Mouse (Mus musculus) limb, embryonic 14.5 days (tissue): Measurements from ENCODE around the gene Sirt2. TPM values are rescaled to one million over a fixed set of nuclear protein-coding genes. Genes with fewer than 3 reads are reported as not detected.

Experiments used
- ATAC-seq: fragments of 200-750 bp; cut with Nextera tagmentation; 2 replicates; pipeline ENCODE4 v1.8.0; 2017; ENCODE audit warnings: low read depth, moderate number of reproducible peaks, moderate TSS enrichment; ENCODE audit not compliant: low FRiP score
- DNase-seq: peaks from one replicate; pipeline ENCODE4 v3.0.0-alpha.2; 2015; ENCODE audit warnings: low spot score
- H3K27ac ChIP-seq: fragments of 300-500 bp; sonication (generic); replicated peaks from 2 replicates; pipeline ENCODE4 v1.5.1; 2014; ENCODE audit warnings: low read depth, mild to moderate bottlenecking, low read length, moderate library complexity, mixed read lengths
- H3K27me3 ChIP-seq: fragments of 300-500 bp; sonication (generic); 2 replicates; pipeline ENCODE4 v1.6.1; 2014; ENCODE audit warnings: low read length, mixed read lengths; ENCODE audit not compliant: control insufficient read depth, insufficient read depth
- H3K36me3 ChIP-seq: fragments of 300-500 bp; sonication (generic); 2 replicates; pipeline ENCODE4 v1.6.1; 2014; ENCODE audit warnings: mild to moderate bottlenecking, low read length, moderate library complexity, mixed read lengths; ENCODE audit not compliant: control insufficient read depth, insufficient read depth
- H3K4me1 ChIP-seq: fragments of 300-500 bp; sonication (generic); 2 replicates; pipeline ENCODE4 v1.6.1; 2014; ENCODE audit warnings: antibody characterized with exemption, low read length, mixed read lengths; ENCODE audit not compliant: control insufficient read depth, insufficient read depth
- H3K4me2 ChIP-seq: fragments of 300-500 bp; sonication (generic); replicated peaks from 2 replicates; pipeline ENCODE4 v1.6.1; 2014; ENCODE audit warnings: low read depth, mild to moderate bottlenecking, low read length, moderate library complexity; ENCODE audit not compliant: severe bottlenecking
- H3K4me3 ChIP-seq: fragments of 300-500 bp; sonication (generic); replicated peaks from 2 replicates; pipeline ENCODE4 v1.5.1; 2014; ENCODE audit warnings: low read length
- H3K9ac ChIP-seq: fragments of 300-500 bp; sonication (generic); 2 replicates; pipeline ENCODE4 v1.6.1; 2014; ENCODE audit warnings: mild to moderate bottlenecking, low read depth, low read length, moderate library complexity; ENCODE audit not compliant: severe bottlenecking
- H3K9me3 ChIP-seq: fragments of 300-500 bp; sonication (generic); 2 replicates; pipeline ENCODE4 v1.6.1; 2016; ENCODE audit warnings: low read length; ENCODE audit not compliant: control insufficient read depth
- POLR2A ChIP-seq: fragments of 200-500 bp; IDR thresholded peaks from 2 replicates; pipeline ENCODE4 v1.8.0; 2012; ENCODE audit warnings: inconsistent platforms, mild to moderate bottlenecking, moderate library complexity, borderline replicate concordance; ENCODE audit not compliant: insufficient read depth, insufficient read length; ENCODE audit errors: extremely low read depth
- WGBS: fragments of 180-500 bp; shearing (Covaris S2); extraction: QIAGEN DNeasy Blood & Tissue Kit; methylation state at CpG from one replicate; pipeline ENCODE4 v1.1.7; 2014; 5-methylcytosine and 5-hydroxymethylcytosine counted together
- polyA plus RNA-seq, 2 experiments: library from polyadenylated mRNA; depleted of rRNA in 1 of 2; stranded (reverse) in 1 of 2; unstranded in 1 of 2; fragments of >200 nt; fragmentation: Nextera tagmentation in 1 of 2; extraction: Ambion mirVana in 1 of 2; gene quantifications; 2 replicates each; pipeline versions ENCODE4 v1.2.1 to v1.2.3; 2012 to 2014

Gene Sirt2
- polyA plus RNA-seq, 2 experiments: 73.7 to 107 TPM

- no peaks in the 10 kb centered on the region for H3K36me3 ChIP-seq
- WGBS: 15% methylated on average over 10 of the region's 10 CpGs
- H3K9me3 ChIP-seq: 0 out of 2 replicates have a peak, but pooled peaks cover 3% of the 10 kb centered on the region
- ATAC-seq (peak; percentile 42; the same call in 1 of the 2 replicates), DNase-seq (peak; percentile 72)
- H3K4me2 ChIP-seq: peak overlapping the region; percentile 28; the same call in 1 of the 2 replicates
- H3K4me1 ChIP-seq: peaks cover 24% of the 10 kb centered on the region
- TF ChIP-seq POLR2A: no peak
- H3K4me3 ChIP-seq: no peak overlapping the region
- no peaks in the 10 kb centered on the region for H3K27me3 ChIP-seq
- no peak overlapping the region for H3K9ac ChIP-seq
- peak overlapping the region; percentile 90 for H3K27ac ChIP-seq
These were observed 35.6 kb downstream of the Sirt2 start for GRCm38 (mm10) chr7:28801901-28802670.

GRCm38 (mm10) chr7:28802846-28803588 is 36.5 kb downstream of the Sirt2 start:
- Histone ChIP-seq H3K9ac (0 out of 2 replicates have a peak overlapping the region, but pooled peaks have one; percentile 3), H3K9me3 (0 out of 2 replicates have a peak, but pooled peaks cover 3% of the 10 kb centered on the region), H3K4me1 (peaks cover 29% of the 10 kb centered on the region), H3K4me2 (peak overlapping the region; percentile 28; the same call in 1 of the 2 replicates), H3K27ac (peak overlapping the region; percentile 90), H3K27me3 (no peaks in the 10 kb centered on the region), H3K4me3 (no peak overlapping the region), H3K36me3 (no peaks in the 10 kb centered on the region)
- TF ChIP-seq POLR2A: no peak
- DNase-seq (peak; percentile 57), ATAC-seq (peak; percentile 61; the same call in 1 of the 2 replicates)
- 10% methylated on average over 10 of the region's 10 CpGs for WGBS

GRCm38 (mm10) chr7:28803756-28804155 is 37.2 kb downstream of the Sirt2 start:
- ATAC-seq: no peak
- peaks cover 32% of the 10 kb centered on the region for H3K4me1 ChIP-seq
- peak overlapping the region; percentile 90; the same call in 1 of the 2 replicates for H3K27ac ChIP-seq
- 38% methylated on average over 4 of the region's 4 CpGs for WGBS
- H3K36me3 ChIP-seq: no peaks in the 10 kb centered on the region
- 0 out of 2 replicates have a peak, but pooled peaks cover 3% of the 10 kb centered on the region for H3K9me3 ChIP-seq
- no peak overlapping the region for H3K4me2 ChIP-seq
- H3K9ac ChIP-seq: no peak overlapping the region
- no peak for TF ChIP-seq POLR2A
- no peak for DNase-seq
- H3K27me3 ChIP-seq: no peaks in the 10 kb centered on the region
- H3K4me3 ChIP-seq: no peak overlapping the region

- Histone ChIP-seq H3K27me3 (no peaks in the 10 kb centered on the region), H3K9ac (no peak overlapping the region), H3K27ac (no peak overlapping the region), H3K9me3 (no peaks in the 10 kb centered on the region), H3K4me2 (no peak overlapping the region), H3K36me3 (no peaks in the 10 kb centered on the region), H3K4me3 (no peak overlapping the region), H3K4me1 (peaks cover 29% of the 10 kb centered on the region)
- no peak for TF ChIP-seq POLR2A
- DNase-seq: no peak
- 76% methylated on average over 4 of the region's 4 CpGs for WGBS
- no peak for ATAC-seq
These were observed 40.3 kb downstream of the Sirt2 start for GRCm38 (mm10) chr7:28806869-28807268.

GRCm38 (mm10) chr7:28807641-28808220 is 41.2 kb downstream of the Sirt2 start:
- Histone ChIP-seq H3K9me3 (no peaks in the 10 kb centered on the region), H3K9ac (peak overlapping the region; percentile 88), H3K27ac (peak overlapping the region; percentile 100), H3K36me3 (peaks cover 8% of the 10 kb centered on the region), H3K4me1 (peaks cover 29% of the 10 kb centered on the region), H3K4me2 (peak overlapping the region; percentile 94), H3K27me3 (no peaks in the 10 kb centered on the region), H3K4me3 (peak overlapping the region; percentile 69)
- no peak for DNase-seq
- no peak for TF ChIP-seq POLR2A
- 38% methylated on average over 8 of the region's 8 CpGs for WGBS
- ATAC-seq: no peak
